Mouse (Mus musculus): ENCODE measurements around the gene Ddx31. TPM values are rescaled to one million over a fixed set of nuclear protein-coding genes. Genes with fewer than 3 reads are reported as not detected.

Ddx31 gene
- polyA plus RNA-seq, 1 experiment, result 9.5 TPM

DNA sequence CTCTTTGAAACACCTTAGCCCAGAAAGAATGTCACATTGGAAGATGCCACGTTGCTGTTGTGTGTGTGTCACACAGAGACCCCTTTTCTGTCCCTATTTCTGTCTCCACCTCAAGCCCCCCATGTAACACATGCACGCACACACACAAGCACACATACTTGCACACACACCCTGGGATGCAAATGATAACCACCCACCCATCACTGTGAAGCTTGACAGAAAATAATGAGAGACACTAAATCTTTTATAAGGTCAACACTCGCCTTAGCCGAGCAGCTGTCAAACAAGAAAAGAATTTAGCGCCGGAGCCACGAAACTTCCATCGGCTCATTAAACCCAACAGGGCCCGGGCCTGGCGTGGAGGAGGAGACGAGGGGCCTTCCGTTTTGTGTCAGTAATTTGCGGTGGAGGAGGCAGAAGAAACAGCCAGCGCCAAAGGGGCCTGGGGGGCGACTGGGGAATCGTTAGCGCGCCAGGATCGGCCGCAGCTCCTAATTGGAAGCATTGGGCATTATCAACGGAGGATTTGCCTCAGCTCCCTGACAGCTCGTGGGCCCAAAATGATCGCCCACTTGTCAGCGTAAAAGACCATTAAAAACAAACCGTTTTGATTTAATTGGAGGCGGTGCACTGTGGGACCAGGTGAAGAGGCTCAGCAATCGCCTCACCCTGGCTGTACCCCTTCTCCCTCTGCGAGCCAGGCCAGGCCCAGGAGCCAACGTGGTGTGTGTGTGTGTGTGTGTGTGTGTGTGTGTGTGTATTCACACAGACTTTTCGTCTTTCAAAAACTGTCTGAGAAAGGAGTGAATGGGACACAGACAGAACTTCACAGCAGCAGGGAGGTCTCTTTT, 103.7 kb downstream of the Ddx31 start:
- H3K36me3 ChIP-seq (ENCODE audit: control insufficient read depth, insufficient read depth), result no peaks in the 10 kb centered on the region
- no peak overlapping the region for H3K4me3 ChIP-seq (ENCODE audit: insufficient read depth, poor library complexity, severe bottlenecking)
- no peaks in the 10 kb centered on the region for H3K27me3 ChIP-seq (ENCODE audit: control insufficient read depth, insufficient read depth, insufficient read length)

DNA sequence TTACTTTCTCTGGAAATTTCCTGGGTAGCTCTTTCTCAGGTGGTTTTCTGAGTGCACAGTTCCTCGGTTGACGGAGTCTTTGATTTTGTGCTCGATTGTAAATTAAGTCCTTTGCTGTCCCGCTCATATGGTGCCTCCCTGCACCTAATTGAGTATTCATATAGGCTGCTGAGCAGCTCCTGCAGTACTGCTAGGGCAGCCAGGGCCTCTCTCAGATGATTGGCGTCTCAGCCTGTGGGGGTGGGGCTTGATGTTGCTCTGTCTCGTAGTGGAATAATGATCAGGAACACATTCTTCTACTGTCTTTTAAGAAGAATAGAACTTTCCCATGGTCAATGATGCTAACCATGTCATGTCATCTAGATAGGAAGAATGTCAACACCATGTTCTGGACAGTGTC, 105.2 kb downstream of the Ddx31 start:
- TF ChIP-seq FOSL1 (IDR thresholded peaks at IDR 0.05; ENCODE audit: insufficient read depth, low read length, poor library complexity, severe bottlenecking), result no peak
- TF ChIP-seq MAX (IDR thresholded peaks at IDR 0.05), result no peak
- TF ChIP-seq CTCF (IDR thresholded peaks at IDR 0.05; ENCODE audit: control insufficient read depth, insufficient read depth, insufficient read length), result no peak
- TF ChIP-seq MYOG (IDR thresholded peaks at IDR 0.05; ENCODE audit: control insufficient read depth, extremely low read depth, insufficient read length), result no peak
- TF ChIP-seq MYOD1 (IDR thresholded peaks at IDR 0.05; ENCODE audit: control insufficient read depth, insufficient read length, low read depth), result no peak
- no peak for TF ChIP-seq USF1 (IDR thresholded peaks at IDR 0.05; ENCODE audit: low read depth)
- no peak for TF ChIP-seq CEBPB (IDR thresholded peaks at IDR 0.05; ENCODE audit: low read depth)
- Histone ChIP-seq H3K79me3 (ENCODE audit: low read depth) (no peaks in the 10 kb centered on the region), H3K79me2 (ENCODE audit: control insufficient read depth, insufficient read depth) (no peaks in the 10 kb centered on the region), H3K36me3 (ENCODE audit: control insufficient read depth, insufficient read depth) (no peaks in the 10 kb centered on the region), H3K27me3 (ENCODE audit: control insufficient read depth, insufficient read depth, insufficient read length) (no peaks in the 10 kb centered on the region), H3ac (ENCODE audit: control insufficient read depth, insufficient read length, low read depth) (no peak overlapping the region), H3K4me3 (ENCODE audit: insufficient read depth, poor library complexity, severe bottlenecking) (no peak overlapping the region)

More for the DNA sequence above, 103.7 kb downstream of the Ddx31 start:
- no peaks in the 10 kb centered on the region for H3K79me2 ChIP-seq (ENCODE audit: control insufficient read depth, insufficient read depth)
- TF ChIP-seq MYOD1 (IDR thresholded peaks at IDR 0.05; ENCODE audit: control insufficient read depth, insufficient read length, low read depth), result no peak
- no peak overlapping the region for H3ac ChIP-seq (ENCODE audit: control insufficient read depth, insufficient read length, low read depth)
- no peaks in the 10 kb centered on the region for H3K79me3 ChIP-seq (ENCODE audit: low read depth)

DNA sequence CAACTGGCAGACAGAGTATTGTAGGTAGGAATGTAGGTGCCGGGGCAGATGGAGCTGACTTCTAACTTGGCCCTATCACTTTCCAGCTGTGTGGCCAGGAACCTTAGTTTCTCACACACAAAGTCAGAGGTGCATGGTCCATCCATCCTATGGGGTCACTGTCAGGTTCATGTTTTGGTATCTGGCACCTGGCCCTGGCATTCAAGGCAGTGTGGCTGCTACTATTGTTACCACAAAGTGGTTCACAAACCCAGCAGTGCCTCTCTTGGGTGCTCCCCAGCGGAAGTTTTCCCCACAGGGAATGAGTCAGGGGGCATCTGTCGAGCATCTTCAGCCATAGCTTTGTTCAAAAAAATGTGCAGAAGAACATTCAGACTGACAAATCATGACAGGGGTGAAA, 106.1 kb downstream of the Ddx31 start:
- no peaks in the 10 kb centered on the region for H3K79me2 ChIP-seq (ENCODE audit: control insufficient read depth, insufficient read depth)
- H3K4me3 ChIP-seq (ENCODE audit: insufficient read depth, poor library complexity, severe bottlenecking), result no peak overlapping the region
- H3K36me3 ChIP-seq (ENCODE audit: control insufficient read depth, insufficient read depth), result no peaks in the 10 kb centered on the region
- no peaks in the 10 kb centered on the region for H3K79me3 ChIP-seq (ENCODE audit: low read depth)
- no peaks in the 10 kb centered on the region for H3K27me3 ChIP-seq (ENCODE audit: control insufficient read depth, insufficient read depth, insufficient read length)
- TF ChIP-seq MYOG (IDR thresholded peaks at IDR 0.05; ENCODE audit: control insufficient read depth, extremely low read depth, insufficient read length) (no peak), FOSL1 (IDR thresholded peaks at IDR 0.05; ENCODE audit: insufficient read depth, low read length, poor library complexity, severe bottlenecking) (peak; percentile 63), MAX (IDR thresholded peaks at IDR 0.05) (peak; percentile 67), MYOD1 (IDR thresholded peaks at IDR 0.05; ENCODE audit: control insufficient read depth, insufficient read length, low read depth) (peak; percentile 98), USF1 (IDR thresholded peaks at IDR 0.05; ENCODE audit: low read depth) (no peak), CTCF (IDR thresholded peaks at IDR 0.05; ENCODE audit: control insufficient read depth, insufficient read depth, insufficient read length) (no peak), CEBPB (IDR thresholded peaks at IDR 0.05; ENCODE audit: low read depth) (no peak)
- no peak overlapping the region for H3ac ChIP-seq (ENCODE audit: control insufficient read depth, insufficient read length, low read depth)

DNA sequence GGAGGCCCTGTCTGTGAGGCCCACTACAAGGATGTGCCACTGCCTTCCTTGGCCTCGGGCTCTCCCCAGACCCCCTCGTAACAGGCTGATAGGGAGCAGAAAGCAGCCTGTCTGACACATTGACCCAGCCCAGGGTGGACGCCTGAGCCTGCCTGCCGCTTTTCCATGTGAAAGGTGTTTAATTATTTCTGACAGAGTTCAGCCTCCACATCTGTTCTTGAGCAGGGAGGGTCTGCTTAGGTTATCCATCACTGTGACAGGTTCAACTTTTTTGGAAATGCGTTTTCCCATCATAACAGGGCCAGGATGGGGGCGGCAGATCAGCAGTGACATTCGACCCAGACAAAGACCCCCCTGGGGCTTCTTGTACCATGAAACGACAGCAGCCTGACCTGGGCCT, 112.8 kb downstream of the Ddx31 start:
- Histone ChIP-seq H3K27me3 (ENCODE audit: control insufficient read depth, insufficient read depth, insufficient read length) (no peaks in the 10 kb centered on the region), H3K36me3 (ENCODE audit: control insufficient read depth, insufficient read depth) (no peaks in the 10 kb centered on the region), H3K4me3 (ENCODE audit: insufficient read depth, poor library complexity, severe bottlenecking) (no peak overlapping the region), H3K79me3 (ENCODE audit: low read depth) (no peaks in the 10 kb centered on the region), H3ac (ENCODE audit: control insufficient read depth, insufficient read length, low read depth) (no peak overlapping the region), H3K79me2 (ENCODE audit: control insufficient read depth, insufficient read depth) (no peaks in the 10 kb centered on the region)
- TF ChIP-seq USF1 (IDR thresholded peaks at IDR 0.05; ENCODE audit: low read depth) (no peak), FOSL1 (IDR thresholded peaks at IDR 0.05; ENCODE audit: insufficient read depth, low read length, poor library complexity, severe bottlenecking) (no peak), MYOD1 (IDR thresholded peaks at IDR 0.05; ENCODE audit: control insufficient read depth, insufficient read length, low read depth) (no peak), CEBPB (IDR thresholded peaks at IDR 0.05; ENCODE audit: low read depth) (no peak), MYOG (IDR thresholded peaks at IDR 0.05; ENCODE audit: control insufficient read depth, extremely low read depth, insufficient read length) (no peak), MAX (IDR thresholded peaks at IDR 0.05) (no peak), CTCF (IDR thresholded peaks at IDR 0.05; ENCODE audit: control insufficient read depth, insufficient read depth, insufficient read length) (no peak)

DNA sequence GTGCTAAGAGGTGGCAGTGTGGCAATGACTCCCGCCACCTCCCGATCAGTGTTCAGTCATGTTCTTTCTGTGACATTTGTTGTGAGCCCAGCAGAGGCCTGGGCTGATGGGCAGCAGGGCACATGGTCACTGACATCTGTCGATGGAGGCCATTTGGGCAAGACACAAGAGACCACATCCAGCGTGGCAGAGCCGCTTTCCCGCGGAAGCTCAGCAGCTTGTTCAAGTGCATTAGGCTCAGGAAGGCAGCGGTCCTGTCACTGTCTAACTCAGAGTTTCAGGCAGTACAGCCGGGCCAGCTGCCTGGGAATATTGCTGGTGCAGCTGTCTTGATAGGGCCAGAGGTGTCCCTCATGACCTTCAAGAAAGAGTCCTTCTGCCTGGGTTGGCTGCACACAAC, 114.4 kb downstream of the Ddx31 start:
- no peaks in the 10 kb centered on the region for H3K27me3 ChIP-seq (ENCODE audit: control insufficient read depth, insufficient read depth, insufficient read length)
- TF ChIP-seq CTCF (IDR thresholded peaks at IDR 0.05; ENCODE audit: control insufficient read depth, insufficient read depth, insufficient read length) (no peak), USF1 (IDR thresholded peaks at IDR 0.05; ENCODE audit: low read depth) (no peak), FOSL1 (IDR thresholded peaks at IDR 0.05; ENCODE audit: insufficient read depth, low read length, poor library complexity, severe bottlenecking) (no peak), MYOG (IDR thresholded peaks at IDR 0.05; ENCODE audit: control insufficient read depth, extremely low read depth, insufficient read length) (no peak)
- H3K4me3 ChIP-seq (ENCODE audit: insufficient read depth, poor library complexity, severe bottlenecking), result no peak overlapping the region
- no peaks in the 10 kb centered on the region for H3K36me3 ChIP-seq (ENCODE audit: control insufficient read depth, insufficient read depth)
- no peak overlapping the region for H3ac ChIP-seq (ENCODE audit: control insufficient read depth, insufficient read length, low read depth)
- no peaks in the 10 kb centered on the region for H3K79me2 ChIP-seq (ENCODE audit: control insufficient read depth, insufficient read depth)
- no peaks in the 10 kb centered on the region for H3K79me3 ChIP-seq (ENCODE audit: low read depth)

Other genes with a start within 250 kb of the Ddx31 start
- not detected for gene Gfi1b, start 218.4 kb upstream of the Ddx31 start, polyA plus RNA-seq (2012; fragmentation: generic; extraction: Trizol)
- gene Tsc1, start 199.2 kb upstream of the Ddx31 start, polyA plus RNA-seq (2012; fragmentation: generic; extraction: Trizol), result 6.9 TPM
- gene Spaca9, start 140.7 kb upstream of the Ddx31 start, polyA plus RNA-seq (2012; fragmentation: generic; extraction: Trizol), result 0.96 TPM
- 0.04 TPM for gene Ak8, start 140.2 kb upstream of the Ddx31 start, polyA plus RNA-seq (2012; fragmentation: generic; extraction: Trizol)
- 20.5 TPM for gene Gtf3c4, start within 50 bp of the Ddx31 start, polyA plus RNA-seq (2012; fragmentation: generic; extraction: Trizol)
- gene Barhl1, start 76.3 kb downstream of the Ddx31 start, polyA plus RNA-seq (2012; fragmentation: generic; extraction: Trizol), result 0.01 TPM
- 0.12 TPM for gene Cfap77, start 214.7 kb downstream of the Ddx31 start, polyA plus RNA-seq (2012; fragmentation: generic; extraction: Trizol)
- gene Ttf1, start 219.9 kb downstream of the Ddx31 start, polyA plus RNA-seq (2012; fragmentation: generic; extraction: Trizol), result 3.4 TPM